27 mouse cellular contexts compared by ENCODE assay signal in genomic region chr16:49156193-49156592, GRCm38 (mm10).
DNase-seq lines count a peak whose midpoint lies in the region; ATAC-seq and TF ChIP-seq lines count a peak whose summit lies in the region.
"Had no signal": no experiment of that assay in that cellular context is flagged by ENCODE, and none has a peak within 500 bp of the region (broad histone marks: within the 10 kb centered on the region; RNA-seq: fewer than 3 reads in every experiment).

No protein-coding gene starts in this region.

- H3K9ac ChIP-seq in forebrain, embryonic 11.5 days (ENCODE audit: low read length), result no peak overlapping the region
- H3K9ac ChIP-seq: embryonic facial prominence, embryonic 12.5 days; embryonic facial prominence, embryonic 15.5 days; forebrain, embryonic 12.5 days; hindbrain, embryonic 12.5 days; hindbrain, embryonic 15.5 days had no signal

- DNase-seq in kidney, adult 9 months, result peak; percentile 9
- DNase-seq in kidney, postnatal 36 days, result no peak
- peak; percentile 20 for DNase-seq in T-cell, adult 2 months (ENCODE audit: low spot score)
- DNase-seq in natural killer cell, adult 2 months (ENCODE audit: low spot score in 2 of 2), result peak; percentile 4 to 11
- DNase-seq in left cerebral cortex, adult 2 months (ENCODE audit: extremely low spot score in 1 of 2, low spot score in 2 of 2), result no peak
- no peak for DNase-seq in thymus, postnatal 25 days
- DNase-seq in forebrain, embryonic 11.5 days (ENCODE audit: low spot score), result no peak
- DNase-seq: adrenal gland, postnatal 10 days; adrenal gland, postnatal 36 days; B cell, adult 2 months; cerebellum, adult 2 months; cerebellum, adult 9-11 months; cerebellum, postnatal 25 days; gastrocnemius, postnatal 10 days; gastrocnemius, postnatal 36 days had no signal

- intact Hi-C loops in left cerebral cortex, adult 2 months (cut with DNase I), result no loop called here

- no peak for TF ChIP-seq CTCF in left cerebral cortex, adult 2 months (IDR thresholded peaks at IDR 0.05)

- 84% methylated on average over 2 of the region's 2 CpGs for WGBS in forebrain, embryonic 11.5 days

- H3K27ac ChIP-seq in left cerebral cortex, adult 2 months, result no peak overlapping the region
- H3K27ac ChIP-seq in forebrain, embryonic 11.5 days (ENCODE audit: low read depth, low read length), result no peak overlapping the region
- H3K27ac ChIP-seq: embryonic facial prominence, embryonic 12.5 days; embryonic facial prominence, embryonic 15.5 days; forebrain, embryonic 12.5 days; hindbrain, embryonic 12.5 days; hindbrain, embryonic 15.5 days had no signal

- H3K36me3 ChIP-seq in forebrain, embryonic 11.5 days (ENCODE audit: control insufficient read depth, insufficient read depth, low read length), result no peaks in the 10 kb centered on the region
- H3K36me3 ChIP-seq: embryonic facial prominence, embryonic 12.5 days; embryonic facial prominence, embryonic 15.5 days; forebrain, embryonic 12.5 days; G1E; hindbrain, embryonic 12.5 days; hindbrain, embryonic 15.5 days had no signal

- ATAC-seq in inflammation-experienced regulatory T-cells, adult 6 months, result peak; percentile 93
- ATAC-seq in forebrain, embryonic 11.5 days (replicated peaks; ENCODE audit: low FRiP score), result no peak
- ATAC-seq: forebrain, embryonic 16.5 days; intestine, embryonic 16.5 days; Patski had no signal

- H3K27me3 ChIP-seq in forebrain, embryonic 11.5 days (ENCODE audit: control insufficient read depth, insufficient read depth, low read length), result no peaks in the 10 kb centered on the region
- H3K27me3 ChIP-seq: CH12.LX; embryonic facial prominence, embryonic 15.5 days; forebrain, embryonic 12.5 days; hindbrain, embryonic 12.5 days; hindbrain, embryonic 15.5 days; Patski had no signal

- no peak overlapping the region for H3K4me2 ChIP-seq in forebrain, embryonic 11.5 days (ENCODE audit: low read depth, low read length, severe bottlenecking)
- H3K4me2 ChIP-seq: embryonic facial prominence, embryonic 12.5 days; embryonic facial prominence, embryonic 15.5 days; forebrain, embryonic 12.5 days; heart, embryonic 11.5 days; hindbrain, embryonic 12.5 days; hindbrain, embryonic 15.5 days had no signal

- no peaks in the 10 kb centered on the region for H3K9me3 ChIP-seq in forebrain, embryonic 11.5 days (ENCODE audit: control insufficient read depth, low read length)
- H3K9me3 ChIP-seq: embryonic facial prominence, embryonic 12.5 days; embryonic facial prominence, embryonic 15.5 days; forebrain, embryonic 12.5 days; G1E; hindbrain, embryonic 12.5 days; hindbrain, embryonic 15.5 days had no signal

- no peaks in the 10 kb centered on the region for H3K4me1 ChIP-seq in forebrain, embryonic 11.5 days (replicated peaks; ENCODE audit: control insufficient read depth, insufficient read depth, low read length)
- H3K4me1 ChIP-seq: embryonic facial prominence, embryonic 12.5 days; embryonic facial prominence, embryonic 15.5 days; forebrain, embryonic 12.5 days; hindbrain, embryonic 12.5 days; hindbrain, embryonic 15.5 days had no signal

- H3K4me3 ChIP-seq in left cerebral cortex, adult 2 months, result no peak overlapping the region
- no peak overlapping the region for H3K4me3 ChIP-seq in forebrain, embryonic 11.5 days (ENCODE audit: low read depth, low read length)
- H3K4me3 ChIP-seq: embryonic facial prominence, embryonic 12.5 days; embryonic facial prominence, embryonic 15.5 days; forebrain, embryonic 12.5 days; hindbrain, embryonic 12.5 days; hindbrain, embryonic 15.5 days had no signal

Comparison
In these comparisons a context has a peak if more than half of its experiments do, and no peak if none do; other contexts are left out.
1. DNase-seq: peak in kidney, adult 9 months (single experiment), T-cell, adult 2 months (single experiment) and natural killer cell, adult 2 months (2 of 2); none in kidney, postnatal 36 days (0 of 2), left cerebral cortex, adult 2 months (0 of 2), thymus, postnatal 25 days (single experiment) and forebrain, embryonic 11.5 days (single experiment).